Comparison of ENCODE assay signal across 8 mouse cellular contexts in genomic region chr6:70956285-70956912, GRCm38 (mm10). TPM values are rescaled to one million over a fixed set of nuclear protein-coding genes. Genes with fewer than 3 reads are reported as not detected.
DNase-seq lines count a peak whose midpoint lies in the region; ATAC-seq lines count a peak whose summit lies in the region.

Foxi3 (plus strand) TSS chr6:70956531.

- no peaks in the 10 kb centered on the region for H3K9me3 ChIP-seq in embryonic facial prominence, embryonic 11.5 days (replicated peaks; ENCODE audit: control insufficient read depth, low read length)
- H3K9me3 ChIP-seq in hindbrain, embryonic 15.5 days = no peaks in the 10 kb centered on the region
- no peaks in the 10 kb centered on the region for H3K9me3 ChIP-seq in limb, embryonic 15.5 days
- no peaks in the 10 kb centered on the region for H3K9me3 ChIP-seq in midbrain, embryonic 14.5 days (ENCODE audit: control insufficient read depth, low read length)

- peak within 1 kb of the TSS; percentile 91 for H3K4me2 ChIP-seq in embryonic facial prominence, embryonic 11.5 days (ENCODE audit: low read depth, low read length)
- peak within 1 kb of the TSS; percentile 80 for H3K4me2 ChIP-seq in hindbrain, embryonic 15.5 days
- H3K4me2 ChIP-seq in limb, embryonic 15.5 days = peak within 1 kb of the TSS; percentile 91
- H3K4me2 ChIP-seq in midbrain, embryonic 14.5 days (ENCODE audit: low read length) = peak within 1 kb of the TSS; percentile 82

- H3K27me3 ChIP-seq in embryonic facial prominence, embryonic 11.5 days (ENCODE audit: control insufficient read depth, insufficient read depth, low read length) = peaks cover 39% of the 10 kb centered on the region
- H3K27me3 ChIP-seq in hindbrain, embryonic 15.5 days = peaks cover 66% of the 10 kb centered on the region
- peaks cover 78% of the 10 kb centered on the region for H3K27me3 ChIP-seq in limb, embryonic 15.5 days
- H3K27me3 ChIP-seq in midbrain, embryonic 14.5 days (ENCODE audit: control insufficient read depth, insufficient read depth, low read length) = peaks cover 57% of the 10 kb centered on the region

- peaks cover 6% of the 10 kb centered on the region; the same call in 1 of the 2 replicates for H3K4me1 ChIP-seq in embryonic facial prominence, embryonic 11.5 days (ENCODE audit: control insufficient read depth, insufficient read depth, low read length)
- peaks cover 13% of the 10 kb centered on the region for H3K4me1 ChIP-seq in hindbrain, embryonic 15.5 days (replicated peaks)
- H3K4me1 ChIP-seq in limb, embryonic 15.5 days = peaks cover 13% of the 10 kb centered on the region
- H3K4me1 ChIP-seq in midbrain, embryonic 14.5 days (ENCODE audit: control insufficient read depth, insufficient read depth, low read length) = peaks cover 7% of the 10 kb centered on the region

- peak; percentile 22 for DNase-seq in adrenal gland, postnatal 10 days
- no peak for DNase-seq in adrenal gland, adult 8-10 months
- peak; percentile 68 for DNase-seq in embryonic facial prominence, embryonic 11.5 days (ENCODE audit: low spot score)
- DNase-seq in midbrain, embryonic 14.5 days = peak; percentile 46

- no peaks in the 10 kb centered on the region for H3K36me3 ChIP-seq in embryonic facial prominence, embryonic 11.5 days (replicated peaks; ENCODE audit: control insufficient read depth, insufficient read depth, low read depth, low read length)
- no peaks in the 10 kb centered on the region for H3K36me3 ChIP-seq in hindbrain, embryonic 15.5 days
- H3K36me3 ChIP-seq in limb, embryonic 15.5 days = no peaks in the 10 kb centered on the region
- H3K36me3 ChIP-seq in midbrain, embryonic 14.5 days (ENCODE audit: control insufficient read depth, insufficient read depth, low read length) = no peaks in the 10 kb centered on the region

- peak within 1 kb of the TSS; percentile 53 for H3K4me3 ChIP-seq in embryonic facial prominence, embryonic 11.5 days (ENCODE audit: low read depth, low read length)
- H3K4me3 ChIP-seq in hindbrain, embryonic 15.5 days = peak within 1 kb of the TSS; percentile 40
- H3K4me3 ChIP-seq in limb, embryonic 15.5 days = peak within 1 kb of the TSS; percentile 46
- H3K4me3 ChIP-seq in midbrain, embryonic 14.5 days (replicated peaks; ENCODE audit: low read depth, low read length) = peak within 1 kb of the TSS; percentile 40

- peak within 1 kb of the TSS; percentile 26; the same call in 1 of the 2 replicates for H3K9ac ChIP-seq in embryonic facial prominence, embryonic 11.5 days (replicated peaks; ENCODE audit: low read length)
- H3K9ac ChIP-seq in hindbrain, embryonic 15.5 days = peak within 1 kb of the TSS; percentile 23
- H3K9ac ChIP-seq in limb, embryonic 15.5 days = peak within 1 kb of the TSS; percentile 3; the same call in 1 of the 2 replicates
- H3K9ac ChIP-seq in midbrain, embryonic 14.5 days (replicated peaks; ENCODE audit: low read length) = no peak within 1 kb of the TSS; the same call in 1 of the 2 replicates

- under 1% methylated on average over 47 of the region's 67 CpGs for WGBS in embryonic facial prominence, embryonic 11.5 days
- under 1% methylated on average over 55 of the region's 67 CpGs for WGBS in hindbrain, embryonic 15.5 days
- WGBS in limb, embryonic 15.5 days = under 1% methylated on average over 65 of the region's 67 CpGs
- WGBS in midbrain, embryonic 14.5 days = under 1% methylated on average over 67 of the region's 67 CpGs

- H3K27ac ChIP-seq in embryonic facial prominence, embryonic 11.5 days (replicated peaks; ENCODE audit: low read depth, low read length) = no peak within 1 kb of the TSS
- H3K27ac ChIP-seq in hindbrain, embryonic 15.5 days (replicated peaks) = no peak within 1 kb of the TSS
- H3K27ac ChIP-seq in limb, embryonic 15.5 days = no peak within 1 kb of the TSS
- no peak within 1 kb of the TSS for H3K27ac ChIP-seq in midbrain, embryonic 14.5 days (replicated peaks; ENCODE audit: low read depth, low read length)

- peak; percentile 39 for ATAC-seq in CD4-positive, CD25-positive, alpha-beta regulatory T cell, adult 4 months
- peak; percentile 63 for ATAC-seq in embryonic facial prominence, embryonic 11.5 days (replicated peaks; ENCODE audit: insufficient number of reproducible peaks, low FRiP score, low TSS enrichment, low read depth)
- peak; percentile 71 for ATAC-seq in hindbrain, embryonic 15.5 days (ENCODE audit: low FRiP score, low read depth)
- no peak for ATAC-seq in limb, embryonic 15.5 days (ENCODE audit: insufficient number of reproducible peaks, low FRiP score, low TSS enrichment, low read depth)
- peak; percentile 60; the same call in 1 of the 2 replicates for ATAC-seq in midbrain, embryonic 14.5 days (ENCODE audit: low FRiP score, low TSS enrichment)
- ATAC-seq in monocyte, adult 5-6 weeks (replicated peaks; ENCODE audit: insufficient number of reproducible peaks, low FRiP score, low TSS enrichment, poor library complexity, severe bottlenecking) = no peak

RNA-seq across cellular contexts. Expression of gene Foxi3, which starts in this region (rescaled TPM):
- not detected for total RNA-seq in adrenal gland, postnatal 10 days (2021)
- total RNA-seq in adrenal gland, adult 8-10 months (2022) = not detected
- not detected for polyA plus RNA-seq in CD4-positive, CD25-positive, alpha-beta regulatory T cell, adult 4 months (2017; shearing (Covaris generic))
- polyA plus RNA-seq in embryonic facial prominence, embryonic 11.5 days (2014; fragmentation: Nextera tagmentation; extraction: Ambion mirVana) = 0.81 and 1.0 TPM in 2 replicates
- polyA plus RNA-seq in hindbrain, embryonic 15.5 days (2015; fragmentation: Nextera tagmentation; extraction: Ambion mirVana) = not detected in 2 replicates
- polyA plus RNA-seq in limb, embryonic 15.5 days (2015; fragmentation: Nextera tagmentation; extraction: Ambion mirVana) = 0.76 and 0.82 TPM in 2 replicates
- polyA plus RNA-seq in midbrain, embryonic 14.5 days (2014; fragmentation: Nextera tagmentation; extraction: Ambion mirVana) = not detected in 2 replicates
- total RNA-seq in monocyte, adult 5-6 weeks (2017) = not detected in 3 replicates

Comparison
In these comparisons a context has a peak if more than half of its experiments do, and no peak if none do; other contexts are left out.
1. Peak in DNase-seq in adrenal gland, postnatal 10 days; RNA of the gene not detected or under 1 TPM.
2. Peak in ATAC-seq in CD4-positive, CD25-positive, alpha-beta regulatory T cell, adult 4 months; RNA of the gene not detected or under 1 TPM.
3. Peak in ATAC-seq, H3K4me3 ChIP-seq, H3K9ac ChIP-seq and H3K4me2 ChIP-seq in hindbrain, embryonic 15.5 days; RNA of the gene not detected or under 1 TPM.
4. Peak in DNase-seq, ATAC-seq, H3K4me3 ChIP-seq and H3K4me2 ChIP-seq in midbrain, embryonic 14.5 days; RNA of the gene not detected or under 1 TPM.